Mouse (Mus musculus): Measurements from ENCODE around the gene Ankrd34a.
"Not testable (repeated sequence)": the region's sequence is repeated elsewhere in the genome, so short reads cannot be mapped to it uniquely, and the experiment has no call there.

Gene Ankrd34a

DNA sequence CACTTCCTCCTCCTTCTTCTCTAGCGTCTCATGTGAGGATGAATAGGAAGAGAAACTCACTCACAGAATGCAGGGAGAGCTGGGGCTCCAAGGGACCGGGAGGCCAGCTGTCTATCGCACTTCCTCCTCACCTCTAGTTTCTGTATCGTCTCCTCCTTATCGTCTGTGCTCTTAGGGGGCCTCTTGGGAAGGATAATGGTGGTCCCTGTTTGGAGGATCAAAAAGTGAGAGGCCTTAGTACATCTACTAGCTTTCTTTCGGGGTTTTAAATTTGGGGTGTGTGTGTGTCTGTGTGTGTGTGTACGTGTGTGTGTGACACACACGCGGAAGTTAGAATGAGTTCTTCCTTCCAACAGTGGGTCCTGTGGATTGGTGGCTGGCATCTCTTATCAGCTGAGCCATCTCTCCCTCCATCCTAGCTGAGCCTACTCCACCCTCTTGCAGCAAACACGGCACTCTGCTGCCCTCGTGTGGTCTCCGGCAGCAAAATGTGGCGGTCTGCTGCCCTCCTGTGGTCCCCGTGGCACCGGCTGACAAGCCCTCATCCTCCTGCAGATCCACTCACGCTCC lies 16.5 kb upstream of the Ankrd34a start:
- DNase-seq (ENCODE audit: low spot score): peak; percentile 67

- DNase-seq (ENCODE audit: low spot score): no peak
Observed at GRCm38 (mm10) chr3:96581141-96581540, 15.3 kb upstream of the Ankrd34a start.

DNA sequence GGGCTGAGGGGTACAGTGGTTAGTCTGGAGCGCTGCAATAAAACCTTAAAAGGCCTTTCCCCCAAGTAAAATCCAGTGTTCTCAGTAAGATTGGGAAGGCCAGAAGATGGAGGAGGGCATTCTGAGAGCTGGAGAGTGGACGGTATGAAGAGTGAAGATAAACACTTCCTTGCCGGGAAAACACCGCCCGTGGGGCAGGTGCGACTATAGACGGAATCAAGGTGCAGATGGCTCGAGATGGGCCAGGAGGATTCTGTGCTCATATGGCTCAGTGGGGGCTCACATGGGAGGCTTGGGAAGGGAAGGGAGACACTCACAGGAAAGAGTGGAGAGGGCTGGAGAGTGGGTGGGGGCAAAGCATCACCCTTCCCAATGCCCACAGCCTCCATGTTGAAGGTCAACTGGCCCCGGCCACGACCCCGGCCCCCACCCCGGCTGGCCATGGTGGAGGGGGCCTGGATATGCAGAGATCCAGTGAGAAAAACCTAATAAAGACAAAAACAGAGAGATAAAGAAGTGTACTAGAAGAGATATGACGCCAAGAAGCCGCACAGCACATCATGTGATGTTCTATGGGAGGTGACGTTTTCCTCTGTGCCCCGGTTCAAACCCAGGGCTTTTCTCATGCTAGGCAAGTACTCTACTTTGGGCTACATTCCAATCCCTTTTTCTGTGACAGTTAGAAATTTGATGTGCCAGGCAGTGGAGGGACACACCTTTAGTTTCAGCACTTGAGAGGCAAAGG lies 14.5 kb upstream of the Ankrd34a start:
- no peak for DNase-seq (ENCODE audit: low spot score)

DNA sequence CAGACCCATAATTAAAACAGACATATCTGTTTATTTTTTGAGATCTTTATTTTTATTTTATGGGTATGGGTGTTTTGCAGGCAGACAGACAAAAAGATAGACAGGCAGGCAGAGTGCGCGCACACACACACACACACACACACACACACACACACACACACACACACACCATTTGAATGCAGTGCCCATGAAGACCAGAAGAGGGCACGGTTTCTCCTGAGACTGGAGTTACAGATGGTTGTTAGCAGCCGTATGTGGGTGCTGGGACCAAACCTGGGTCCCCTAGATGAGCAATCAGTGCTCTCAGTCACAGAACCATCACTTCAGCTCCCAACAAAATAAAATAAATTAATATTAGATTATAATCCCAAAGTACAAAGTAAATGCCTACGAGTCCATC lies 13.1 kb upstream of the Ankrd34a start:
- DNase-seq (ENCODE audit: low spot score): no peak

GRCm38 (mm10) chr3:96590657-96591056 lies 5.8 kb upstream of the Ankrd34a start:
- no peak for DNase-seq (ENCODE audit: low spot score)

GRCm38 (mm10) chr3:96593374-96593773 lies 3.1 kb upstream of the Ankrd34a start:
- no peak for DNase-seq (ENCODE audit: low spot score)

DNA sequence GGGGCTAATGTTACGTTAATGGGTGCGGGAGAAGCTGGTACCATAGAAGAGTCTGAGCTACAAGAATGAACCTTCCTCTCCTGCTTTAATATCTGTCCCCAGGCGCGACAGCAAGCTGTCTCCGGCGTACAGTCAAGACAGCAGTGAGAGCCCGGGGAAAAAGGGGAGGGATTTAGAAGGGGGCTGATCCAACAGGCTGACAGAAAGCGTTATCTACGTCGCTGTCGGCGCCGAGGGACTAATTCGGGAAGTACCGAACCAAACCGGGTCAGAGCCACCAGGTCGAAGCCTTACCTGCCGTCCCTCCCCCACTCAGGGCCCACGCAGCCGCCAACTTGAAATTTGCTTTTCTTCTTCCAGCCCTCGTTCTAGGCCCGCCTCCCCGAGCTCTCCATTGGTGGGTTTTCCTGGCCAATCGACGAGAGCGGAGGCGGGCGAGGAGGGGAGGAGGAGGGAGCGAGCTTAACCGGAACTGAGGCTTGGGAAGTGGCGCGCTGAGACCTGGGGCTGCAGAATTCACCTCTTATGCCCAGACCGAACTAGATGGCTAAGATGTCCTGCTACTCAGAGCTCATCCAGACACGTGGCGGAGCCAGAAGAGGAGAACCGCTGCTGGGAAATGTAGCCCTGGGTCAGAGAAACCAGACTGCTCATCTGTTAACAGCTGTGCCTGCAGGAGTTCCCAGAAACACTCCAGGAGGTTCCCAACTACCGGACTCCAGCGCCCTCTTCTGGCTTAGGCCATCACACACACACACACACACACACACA lies 2.5 kb upstream of the Ankrd34a start, which contains the start of gene Polr3gl:
TSS of gene Polr3gl (minus strand) at position 392 of the 771 bp plus-strand sequence.
- DNase-seq (ENCODE audit: low spot score): peak; percentile 72

DNA sequence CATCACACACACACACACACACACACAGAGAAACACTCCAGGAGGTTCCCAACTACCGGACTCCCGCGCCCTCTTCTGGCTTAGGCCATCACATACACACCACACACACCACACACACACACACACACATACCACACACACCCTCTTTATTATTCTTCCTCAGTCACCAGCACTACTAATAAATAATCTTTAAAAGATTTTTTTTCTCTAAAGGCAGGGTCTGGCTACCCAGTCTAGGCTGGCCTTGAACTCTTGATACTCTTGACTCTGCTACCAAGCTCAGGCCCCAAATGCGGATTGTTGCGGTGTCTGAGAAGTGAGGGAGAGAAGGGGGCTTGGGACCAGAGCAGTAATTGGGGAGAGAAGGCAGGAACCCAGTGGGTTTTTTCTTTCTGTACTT lies 1.6 kb upstream of the Ankrd34a start:
- no peak for DNase-seq (ENCODE audit: low spot score)

- DNase-seq (ENCODE audit: low spot score): no peak
Observed at GRCm38 (mm10) chr3:96595661-96596060, 775 bp upstream of the Ankrd34a start.

DNA sequence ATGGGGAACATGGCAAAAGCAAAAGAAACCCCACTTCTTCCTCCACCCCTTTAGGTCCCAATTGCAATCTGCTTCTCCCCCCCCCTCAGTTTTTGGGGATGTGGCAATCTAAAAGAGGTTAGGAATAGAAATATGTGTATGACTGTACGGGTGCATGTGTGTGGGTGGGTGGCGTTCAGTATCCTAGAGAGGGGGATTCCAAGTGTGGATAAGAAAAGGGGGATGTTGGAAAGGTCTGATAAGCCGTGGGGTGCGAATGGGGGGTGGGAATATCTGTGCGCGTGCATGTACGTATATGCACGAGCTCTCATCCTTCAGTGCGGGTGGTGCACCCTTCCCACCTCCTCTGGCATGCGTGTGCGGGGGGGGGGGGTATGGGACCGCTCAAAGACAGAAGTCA lies 419 bp downstream of the Ankrd34a start:
- no peak for DNase-seq (ENCODE audit: low spot score)

DNA sequence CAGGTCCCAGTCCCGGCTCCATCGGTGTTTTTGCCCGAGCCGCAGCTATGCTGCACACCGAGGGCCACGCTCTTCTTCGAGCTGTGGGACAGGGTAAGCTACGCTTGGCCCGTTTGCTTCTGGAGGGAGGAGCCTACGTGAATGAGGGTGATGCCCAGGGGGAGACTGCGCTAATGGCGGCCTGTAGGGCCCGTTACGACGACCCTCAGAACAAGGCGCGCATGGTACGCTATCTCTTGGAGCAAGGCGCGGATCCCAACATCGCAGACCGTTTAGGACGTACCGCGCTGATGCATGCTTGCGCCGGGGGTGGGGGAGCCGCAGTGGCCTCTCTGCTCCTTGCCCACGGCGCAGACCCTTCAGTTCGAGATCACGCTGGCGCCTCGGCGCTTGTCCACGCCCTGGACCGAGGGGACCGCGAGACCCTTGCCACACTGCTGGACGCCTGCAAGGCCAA lies 1.0 kb downstream of the Ankrd34a start:
- no peak for DNase-seq (ENCODE audit: low spot score)

- no peak for DNase-seq (ENCODE audit: low spot score)
Observed at GRCm38 (mm10) chr3:96598156-96599068, 2.0 kb downstream of the Ankrd34a start.

GRCm38 (mm10) chr3:96599069-96599393 lies 2.6 kb downstream of the Ankrd34a start:
- no peak for DNase-seq (ENCODE audit: low spot score)

DNA sequence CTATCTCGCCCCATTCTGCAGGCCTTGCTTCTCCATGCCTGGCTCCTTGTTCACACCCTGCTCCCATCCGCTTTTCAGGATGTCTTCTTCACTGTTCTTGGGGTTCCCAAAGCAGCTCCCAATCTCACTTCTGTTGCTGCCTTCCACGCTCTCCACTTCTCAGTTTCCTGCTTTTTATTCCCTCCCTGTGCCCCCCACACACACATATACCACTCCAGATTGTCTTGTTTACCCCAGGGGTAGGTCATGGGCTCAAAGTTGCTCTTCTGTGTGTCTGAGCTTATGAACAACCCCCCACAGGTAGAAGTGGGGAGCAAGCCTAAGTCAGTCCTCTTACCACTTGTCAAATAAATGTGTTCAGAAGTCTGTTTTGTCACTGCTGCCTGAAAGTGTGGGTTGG lies 3.0 kb downstream of the Ankrd34a start:
- no peak for DNase-seq (ENCODE audit: low spot score)

DNA sequence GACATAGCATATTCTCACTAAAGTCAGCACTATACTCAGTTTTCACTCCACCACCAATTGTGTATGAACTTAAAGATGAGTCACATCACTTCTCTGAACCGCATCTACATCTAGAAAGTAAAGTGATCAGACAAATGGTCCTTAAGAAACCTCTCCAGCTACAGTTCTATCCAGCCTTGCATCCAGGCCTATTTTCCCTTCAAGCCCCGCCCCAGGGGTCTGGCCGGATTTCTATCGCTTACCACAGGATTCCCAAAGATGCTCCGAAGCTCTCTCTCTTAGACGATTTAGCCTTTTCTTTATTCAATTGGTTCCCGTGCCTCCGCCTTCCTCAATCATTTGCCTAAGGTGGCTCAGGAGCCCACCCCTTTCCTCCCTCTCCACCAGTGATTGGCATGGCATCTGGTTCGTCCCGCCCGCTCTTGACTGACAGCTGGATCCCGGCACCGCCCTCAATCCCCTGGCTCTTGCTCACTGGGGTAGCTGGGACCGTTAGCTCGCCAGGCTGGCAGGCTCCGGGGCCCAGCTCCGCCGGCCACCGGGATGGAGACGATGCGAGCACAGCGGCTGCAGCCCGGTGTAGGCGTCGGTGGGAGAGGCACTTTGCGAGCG lies 4.3 kb downstream of the Ankrd34a start, which contains the start of gene Lix1l:
TSS of gene Lix1l (plus strand) at position 511 of the 612 bp plus-strand sequence.
- peak; percentile 67 for DNase-seq (ENCODE audit: low spot score)

DNA sequence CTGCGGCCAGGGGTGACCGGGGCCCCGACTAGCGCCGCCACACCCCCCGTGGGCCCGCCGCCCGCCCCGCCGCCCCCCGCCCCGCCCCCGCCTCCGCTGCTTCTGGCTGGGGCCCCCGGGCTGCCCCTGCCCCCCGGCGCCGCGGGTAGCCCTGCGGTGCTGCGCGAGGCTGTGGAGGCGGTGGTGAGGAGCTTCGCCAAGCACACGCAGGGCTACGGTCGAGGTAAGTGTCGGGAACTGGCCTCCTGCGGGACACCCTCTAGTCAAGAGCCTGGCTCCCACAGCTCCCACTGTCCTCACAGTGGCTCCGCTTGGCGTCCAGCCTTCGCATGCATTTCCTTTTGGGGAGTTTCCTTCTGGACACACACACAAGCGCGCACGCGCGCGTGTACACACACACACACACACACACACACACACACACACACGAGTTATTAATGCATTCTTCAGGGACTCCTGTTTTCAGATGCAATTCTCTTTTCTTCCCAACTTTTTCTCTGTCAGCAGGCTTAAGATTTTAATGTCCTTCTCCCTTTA lies 4.9 kb downstream of the Ankrd34a start:
- DNase-seq (ENCODE audit: low spot score): no peak

- DNase-seq (ENCODE audit: low spot score): no peak
Observed at GRCm38 (mm10) chr3:96601941-96602703, 5.7 kb downstream of the Ankrd34a start.

DNA sequence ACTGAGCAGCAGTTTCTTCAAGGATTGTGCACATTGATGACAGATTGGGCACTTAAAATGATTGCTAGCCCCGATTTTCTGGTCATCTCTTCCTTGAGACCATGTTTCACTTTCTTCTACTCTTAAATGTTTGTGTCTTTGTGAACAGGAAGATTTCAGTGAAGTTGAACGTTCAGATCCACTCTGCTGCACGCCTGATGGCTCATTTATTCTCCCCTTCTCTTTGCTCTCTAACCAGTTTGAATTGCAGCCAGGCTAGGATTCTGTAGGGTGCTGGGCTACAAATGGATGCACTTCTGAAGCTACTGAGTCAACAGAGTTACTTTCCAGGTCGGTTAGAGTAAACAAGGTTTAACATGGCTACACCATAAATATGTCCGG lies 6.3 kb downstream of the Ankrd34a start:
- no peak for DNase-seq (ENCODE audit: low spot score)

DNA sequence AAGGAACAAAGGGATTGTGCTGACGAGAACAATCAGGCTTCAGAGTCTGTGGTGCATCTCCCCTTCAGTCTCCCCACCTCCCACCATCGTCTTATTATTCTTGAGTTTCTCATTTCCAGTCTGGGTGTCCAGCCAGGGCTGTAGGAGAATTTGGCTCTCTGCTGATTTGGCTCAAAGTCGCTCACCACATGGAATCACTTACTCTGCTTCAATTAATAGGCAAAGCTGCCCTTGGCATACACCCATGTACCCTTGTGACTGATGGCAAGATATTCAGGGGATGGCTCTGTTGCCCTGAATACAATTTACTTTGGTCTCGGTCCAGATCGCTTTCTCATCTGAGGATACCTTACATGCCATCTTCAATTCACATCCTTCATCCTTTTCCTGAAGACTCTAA lies 6.9 kb downstream of the Ankrd34a start:
- DNase-seq (ENCODE audit: low spot score): no peak

DNA sequence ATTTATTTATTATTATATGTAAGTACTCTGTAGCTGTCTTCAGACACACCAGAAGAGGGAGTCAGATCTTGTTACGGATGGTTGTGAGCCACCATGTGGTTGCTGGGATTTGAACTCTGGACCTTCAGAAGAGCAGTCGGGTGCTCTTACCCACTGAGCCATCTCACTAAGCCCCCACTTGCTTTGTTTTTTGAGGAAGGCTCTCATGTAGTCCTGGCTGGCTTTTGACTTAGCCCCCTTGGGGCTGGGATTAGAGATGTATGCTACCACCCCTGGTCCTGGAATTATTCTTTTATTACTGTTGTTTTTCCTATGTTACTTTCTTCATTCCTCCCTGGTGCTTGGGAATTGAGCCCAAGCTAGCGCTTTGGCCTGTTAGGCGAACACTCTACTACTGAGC lies 9.6 kb downstream of the Ankrd34a start:
- not testable (repeated sequence) for DNase-seq (ENCODE audit: low spot score)

- no peak for DNase-seq (ENCODE audit: low spot score)
Observed at GRCm38 (mm10) chr3:96606618-96607017, 10.2 kb downstream of the Ankrd34a start.
